Mouse (Mus musculus) limb, embryonic 14.5 days (tissue): ENCODE data around the gene Ppp2r5c. TPM values are rescaled to one million over a fixed set of nuclear protein-coding genes. Genes with fewer than 3 reads are reported as not detected.

ENCODE experiments used
- ATAC-seq: fragments of 200-750 bp; cut with Nextera tagmentation; 2 replicates; pipeline ENCODE4 v1.8.0; 2017; ENCODE audit warnings: low read depth, moderate number of reproducible peaks, moderate TSS enrichment; ENCODE audit not compliant: low FRiP score
- DNase-seq: peaks from one replicate; pipeline ENCODE4 v3.0.0-alpha.2; 2015; ENCODE audit warnings: low spot score
- H3K27ac ChIP-seq: fragments of 300-500 bp; sonication (generic); replicated peaks from 2 replicates; pipeline ENCODE4 v1.5.1; 2014; ENCODE audit warnings: low read depth, mild to moderate bottlenecking, low read length, moderate library complexity, mixed read lengths
- H3K27me3 ChIP-seq: fragments of 300-500 bp; sonication (generic); 2 replicates; pipeline ENCODE4 v1.6.1; 2014; ENCODE audit warnings: low read length, mixed read lengths; ENCODE audit not compliant: control insufficient read depth, insufficient read depth
- H3K36me3 ChIP-seq: fragments of 300-500 bp; sonication (generic); 2 replicates; pipeline ENCODE4 v1.6.1; 2014; ENCODE audit warnings: mild to moderate bottlenecking, low read length, moderate library complexity, mixed read lengths; ENCODE audit not compliant: control insufficient read depth, insufficient read depth
- H3K4me1 ChIP-seq: fragments of 300-500 bp; sonication (generic); 2 replicates; pipeline ENCODE4 v1.6.1; 2014; ENCODE audit warnings: antibody characterized with exemption, low read length, mixed read lengths; ENCODE audit not compliant: control insufficient read depth, insufficient read depth
- H3K4me2 ChIP-seq: fragments of 300-500 bp; sonication (generic); replicated peaks from 2 replicates; pipeline ENCODE4 v1.6.1; 2014; ENCODE audit warnings: low read depth, mild to moderate bottlenecking, low read length, moderate library complexity; ENCODE audit not compliant: severe bottlenecking
- H3K4me3 ChIP-seq: fragments of 300-500 bp; sonication (generic); replicated peaks from 2 replicates; pipeline ENCODE4 v1.5.1; 2014; ENCODE audit warnings: low read length
- H3K9ac ChIP-seq: fragments of 300-500 bp; sonication (generic); 2 replicates; pipeline ENCODE4 v1.6.1; 2014; ENCODE audit warnings: mild to moderate bottlenecking, low read depth, low read length, moderate library complexity; ENCODE audit not compliant: severe bottlenecking
- H3K9me3 ChIP-seq: fragments of 300-500 bp; sonication (generic); 2 replicates; pipeline ENCODE4 v1.6.1; 2016; ENCODE audit warnings: low read length; ENCODE audit not compliant: control insufficient read depth
- POLR2A ChIP-seq: fragments of 200-500 bp; IDR thresholded peaks from 2 replicates; pipeline ENCODE4 v1.8.0; 2012; ENCODE audit warnings: inconsistent platforms, mild to moderate bottlenecking, moderate library complexity, borderline replicate concordance; ENCODE audit not compliant: insufficient read depth, insufficient read length; ENCODE audit errors: extremely low read depth
- WGBS: fragments of 180-500 bp; shearing (Covaris S2); extraction: QIAGEN DNeasy Blood & Tissue Kit; methylation state at CpG from one replicate; pipeline ENCODE4 v1.1.7; 2014; 5-methylcytosine and 5-hydroxymethylcytosine counted together
- polyA plus RNA-seq, 2 experiments: library from polyadenylated mRNA; depleted of rRNA in 1 of 2; stranded (reverse) in 1 of 2; unstranded in 1 of 2; fragments of >200 nt; fragmentation: Nextera tagmentation in 1 of 2; extraction: Ambion mirVana in 1 of 2; gene quantifications; 2 replicates each; pipeline versions ENCODE4 v1.2.1 to v1.2.3; 2012 to 2014

Gene Ppp2r5c
- polyA plus RNA-seq, 2 experiments = 75.2 to 156 TPM

GRCm38 (mm10) chr12:110552113-110552512 is 105.2 kb downstream of the Ppp2r5c start:
- Histone ChIP-seq H3K4me3 (no peak overlapping the region), H3K27ac (no peak overlapping the region), H3K9me3 (no peaks in the 10 kb centered on the region), H3K9ac (no peak overlapping the region), H3K4me2 (no peak overlapping the region), H3K36me3 (peaks cover 91% of the 10 kb centered on the region), H3K4me1 (no peaks in the 10 kb centered on the region), H3K27me3 (no peaks in the 10 kb centered on the region)
- DNase-seq = no peak
- no peak for TF ChIP-seq POLR2A
- WGBS = 84% methylated on average over 13 of the region's 13 CpGs
- no peak for ATAC-seq

GRCm38 (mm10) chr12:110553362-110553761 is 106.4 kb downstream of the Ppp2r5c start:
- no peak for DNase-seq
- ATAC-seq = no peak
- H3K9ac ChIP-seq = no peak overlapping the region
- H3K9me3 ChIP-seq = no peaks in the 10 kb centered on the region
- H3K27ac ChIP-seq = no peak overlapping the region
- H3K4me1 ChIP-seq = no peaks in the 10 kb centered on the region
- no peak for TF ChIP-seq POLR2A
- peaks cover 87% of the 10 kb centered on the region for H3K36me3 ChIP-seq
- WGBS = 94% methylated on average over 5 of the region's 5 CpGs
- H3K4me3 ChIP-seq = no peak overlapping the region
- no peaks in the 10 kb centered on the region for H3K27me3 ChIP-seq
- H3K4me2 ChIP-seq = no peak overlapping the region

GRCm38 (mm10) chr12:110555536-110556240 is 108.8 kb downstream of the Ppp2r5c start:
- Histone ChIP-seq H3K4me2 (no peak overlapping the region), H3K9me3 (no peaks in the 10 kb centered on the region), H3K9ac (no peak overlapping the region), H3K36me3 (peaks cover 91% of the 10 kb centered on the region), H3K27me3 (no peaks in the 10 kb centered on the region), H3K4me1 (no peaks in the 10 kb centered on the region), H3K27ac (no peak overlapping the region), H3K4me3 (no peak overlapping the region)
- DNase-seq (no peak), ATAC-seq (no peak)
- no peak for TF ChIP-seq POLR2A
- 89% methylated on average over 21 of the region's 21 CpGs for WGBS

GRCm38 (mm10) chr12:110556861-110557628 is 110.1 kb downstream of the Ppp2r5c start:
- DNase-seq = no peak
- TF ChIP-seq POLR2A = no peak
- no peak overlapping the region for H3K27ac ChIP-seq
- H3K4me3 ChIP-seq = no peak overlapping the region
- no peak overlapping the region for H3K4me2 ChIP-seq
- no peak overlapping the region for H3K9ac ChIP-seq
- H3K9me3 ChIP-seq = no peaks in the 10 kb centered on the region
- H3K4me1 ChIP-seq = no peaks in the 10 kb centered on the region
- H3K27me3 ChIP-seq = no peaks in the 10 kb centered on the region
- peaks cover 91% of the 10 kb centered on the region for H3K36me3 ChIP-seq
- WGBS = 91% methylated on average over 18 of the region's 18 CpGs
- ATAC-seq = no peak

- Histone ChIP-seq H3K9ac (no peak overlapping the region), H3K4me1 (no peaks in the 10 kb centered on the region), H3K27ac (no peak overlapping the region), H3K27me3 (no peaks in the 10 kb centered on the region), H3K4me3 (no peak overlapping the region), H3K9me3 (no peaks in the 10 kb centered on the region), H3K36me3 (peaks cover 90% of the 10 kb centered on the region), H3K4me2 (no peak overlapping the region)
- DNase-seq = no peak
- no peak for ATAC-seq
- WGBS = 95% methylated on average over 7 of the region's 7 CpGs
- no peak for TF ChIP-seq POLR2A
Observed at GRCm38 (mm10) chr12:110558175-110558574, 111.3 kb downstream of the Ppp2r5c start.
